Mouse (Mus musculus): Measurements from ENCODE around the gene Tgfb3. TPM values are rescaled to one million over a fixed set of nuclear protein-coding genes. Genes with fewer than 3 reads are reported as not detected.
A peak's percentile ranks its signal among the peaks of the same experiment; 100 is the strongest.

The Tgfb3 gene
- total and polyA plus RNA-seq, 3 experiments: 0.34 TPM; not detected in 2

- peak in 1 of 2 experiments; percentile 50; a peak in 2 of 4 replicates for TF ChIP-seq CTCF (conservative IDR thresholded peaks at IDR 0.05 in 1 of 2, IDR thresholded peaks at IDR 0.05 in 1 of 2; ENCODE audit: low read depth in 2 of 2, low read length in 2 of 2)
- peak; percentile 46 for TF ChIP-seq SMC3 (IDR thresholded peaks at IDR 0.05; ENCODE audit: low read depth, low read length)
- TF ChIP-seq NRF1 (IDR thresholded peaks at IDR 0.05; ENCODE audit: low read depth, low read length): no peak
- TF ChIP-seq RAD21 (IDR thresholded peaks at IDR 0.05; ENCODE audit: low read depth, low read length): peak; percentile 28
- H3K9ac ChIP-seq (ENCODE audit: insufficient read depth, low read depth): no peak overlapping the region
- no peaks in the 10 kb centered on the region for H3K79me2 ChIP-seq (replicated peaks; ENCODE audit: control insufficient read depth, extremely low read depth, insufficient read depth, poor library complexity, severe bottlenecking)
- dilution Hi-C loops (cut with MboI; ENCODE audit: extremely low pct_ligation_motif_present, extremely low pct_unique_long_range_greater_than_20kb, low sequenced_read_pairs): no loop called here
- H3K27ac ChIP-seq (ENCODE audit: insufficient read depth, low read depth): no peak overlapping the region
- in situ Hi-C loops (cut with MboI; ENCODE audit: low pct_ligation_motif_present, low pct_unique_long_range_greater_than_20kb, low sequenced_read_pairs): loop anchor here (5.0 to 10.0 kb wide), 3 partner anchors 52 to 224 kb away; no protein-coding TSS in a partner anchor
- no peak overlapping the region for H3K4me3 ChIP-seq (replicated peaks in 1 of 3; ENCODE audit: low read depth in 2 of 3, low read length in 2 of 3, poor library complexity in 1 of 3)
- H3K36me3 ChIP-seq (replicated peaks in 1 of 2; ENCODE audit: control insufficient read depth in 1 of 2, insufficient read depth in 1 of 2, low read length in 1 of 2): no peaks in the 10 kb centered on the region
- no peak for DNase-seq (ENCODE audit: extremely low read depth)
- H3K4me1 ChIP-seq (ENCODE audit: control insufficient read depth in 1 of 2, insufficient read depth in 2 of 2): no peaks in the 10 kb centered on the region; a peak in 1 of 4 replicates
- H3K27me3 ChIP-seq (replicated peaks): peaks cover 12% of the 10 kb centered on the region
- no peaks in the 10 kb centered on the region for H3K9me3 ChIP-seq (replicated peaks; ENCODE audit: low read length)
- no peak overlapping the region for H3K4me2 ChIP-seq (ENCODE audit: insufficient read depth, low read depth, poor library complexity, severe bottlenecking)
Measured at GRCm38 (mm10) chr12:86076321-86076901, 2.4 kb downstream of the Tgfb3 start.

GRCm38 (mm10) chr12:86075358-86075757, 3.5 kb downstream of the Tgfb3 start:
- H3K27ac ChIP-seq (ENCODE audit: insufficient read depth, low read depth): no peak overlapping the region
- H3K4me3 ChIP-seq (replicated peaks in 1 of 3; ENCODE audit: low read depth in 2 of 3, low read length in 2 of 3, poor library complexity in 1 of 3): no peak overlapping the region
- no peaks in the 10 kb centered on the region for H3K36me3 ChIP-seq (replicated peaks in 1 of 2; ENCODE audit: control insufficient read depth in 1 of 2, insufficient read depth in 1 of 2, low read length in 1 of 2)
- H3K9me3 ChIP-seq (replicated peaks; ENCODE audit: low read length): no peaks in the 10 kb centered on the region
- in situ Hi-C loops (cut with MboI; ENCODE audit: low pct_ligation_motif_present, low pct_unique_long_range_greater_than_20kb, low sequenced_read_pairs) (loop anchor here (5.0 to 10.0 kb wide), 3 partner anchors 51 to 223 kb away; no protein-coding TSS in a partner anchor), dilution Hi-C loops (cut with MboI; ENCODE audit: extremely low pct_ligation_motif_present, extremely low pct_unique_long_range_greater_than_20kb, low sequenced_read_pairs) (no loop called here)
- no peaks in the 10 kb centered on the region; a peak in 1 of 4 replicates for H3K4me1 ChIP-seq (ENCODE audit: control insufficient read depth in 1 of 2, insufficient read depth in 2 of 2)
- no peak overlapping the region for H3K4me2 ChIP-seq (ENCODE audit: insufficient read depth, low read depth, poor library complexity, severe bottlenecking)
- no peak overlapping the region for H3K9ac ChIP-seq (ENCODE audit: insufficient read depth, low read depth)
- TF ChIP-seq SIN3A (IDR thresholded peaks at IDR 0.05; ENCODE audit: low read length) (no peak), POLR2AphosphoS2 (IDR thresholded peaks at IDR 0.05; ENCODE audit: low read depth, low read length) (no peak), BHLHE40 (IDR thresholded peaks at IDR 0.05; ENCODE audit: low read depth, low read length) (no peak), POLR2A (IDR thresholded peaks at IDR 0.05; ENCODE audit: low read depth, low read length) (no peak), ZC3H11A (IDR thresholded peaks at IDR 0.05; ENCODE audit: low read depth, low read length) (no peak), IRF4 (IDR thresholded peaks at IDR 0.05; ENCODE audit: low read depth, low read length) (no peak), MAFK (IDR thresholded peaks at IDR 0.05; ENCODE audit: insufficient replicate concordance, low read length) (no peak), CHD2 (IDR thresholded peaks at IDR 0.05; ENCODE audit: low read length) (no peak), EP300 (IDR thresholded peaks at IDR 0.05; ENCODE audit: low read length) (no peak), MYC (IDR thresholded peaks at IDR 0.05; ENCODE audit: low read depth, low read length) (no peak), USF1 (IDR thresholded peaks at IDR 0.05; ENCODE audit: low read depth, low read length) (no peak)
- H3K79me2 ChIP-seq (replicated peaks; ENCODE audit: control insufficient read depth, extremely low read depth, insufficient read depth, poor library complexity, severe bottlenecking): no peaks in the 10 kb centered on the region
- DNase-seq (ENCODE audit: extremely low read depth): no peak
- peaks cover 2% of the 10 kb centered on the region for H3K27me3 ChIP-seq (replicated peaks)

Measured in CH12.LX (cell line).